Mouse (Mus musculus): ENCODE data around the gene Kcne1. TPM values are rescaled to one million over a fixed set of nuclear protein-coding genes. Genes with fewer than 3 reads are reported as not detected.

Kcne1 gene
- 0.05 and 0.33 TPM in 2 replicates for polyA plus RNA-seq (2012; rRNA removed)

- TF ChIP-seq POLR2A (IDR thresholded peaks at IDR 0.05; ENCODE audit: borderline replicate concordance, extremely low read depth, insufficient read depth, insufficient read length, poor library complexity, severe bottlenecking) (no peak), CTCF (IDR thresholded peaks at IDR 0.05; ENCODE audit: borderline replicate concordance, extremely low read depth, insufficient read depth, insufficient read length) (no peak)
Measured at GRCm38 (mm10) chr16:92359229-92359628, at the start of gene Kcne1. Gene Kcne1, minus strand, starts transcription at chr16:92359468.

GRCm38 (mm10) chr16:92407883-92408282 lies 48.6 kb upstream of the Kcne1 start:
- no peak for TF ChIP-seq CTCF (IDR thresholded peaks at IDR 0.05; ENCODE audit: borderline replicate concordance, extremely low read depth, insufficient read depth, insufficient read length)
- TF ChIP-seq POLR2A (IDR thresholded peaks at IDR 0.05; ENCODE audit: borderline replicate concordance, extremely low read depth, insufficient read depth, insufficient read length, poor library complexity, severe bottlenecking): no peak
- no peak for DNase-seq (ENCODE audit: low read depth)

More at GRCm38 (mm10) chr16:92359229-92359628, at the start of gene Kcne1:
- no peak for DNase-seq (ENCODE audit: low read depth)

GRCm38 (mm10) chr16:92404141-92404540 lies 44.9 kb upstream of the Kcne1 start:
- DNase-seq (ENCODE audit: low read depth): no peak
- TF ChIP-seq POLR2A (IDR thresholded peaks at IDR 0.05; ENCODE audit: borderline replicate concordance, extremely low read depth, insufficient read depth, insufficient read length, poor library complexity, severe bottlenecking) (no peak), CTCF (IDR thresholded peaks at IDR 0.05; ENCODE audit: borderline replicate concordance, extremely low read depth, insufficient read depth, insufficient read length) (no peak)

- no peak for TF ChIP-seq CTCF (IDR thresholded peaks at IDR 0.05; ENCODE audit: borderline replicate concordance, extremely low read depth, insufficient read depth, insufficient read length)
- no peak for TF ChIP-seq POLR2A (IDR thresholded peaks at IDR 0.05; ENCODE audit: borderline replicate concordance, extremely low read depth, insufficient read depth, insufficient read length, poor library complexity, severe bottlenecking)
- DNase-seq (ENCODE audit: low read depth): no peak
Measured at GRCm38 (mm10) chr16:92403069-92403468, 43.8 kb upstream of the Kcne1 start.

GRCm38 (mm10) chr16:92402216-92402615 lies 42.9 kb upstream of the Kcne1 start:
- no peak for TF ChIP-seq POLR2A (IDR thresholded peaks at IDR 0.05; ENCODE audit: borderline replicate concordance, extremely low read depth, insufficient read depth, insufficient read length, poor library complexity, severe bottlenecking)
- TF ChIP-seq CTCF (IDR thresholded peaks at IDR 0.05; ENCODE audit: borderline replicate concordance, extremely low read depth, insufficient read depth, insufficient read length): no peak
- DNase-seq (ENCODE audit: low read depth): no peak

- no peak for DNase-seq (ENCODE audit: low read depth)
- TF ChIP-seq CTCF (IDR thresholded peaks at IDR 0.05; ENCODE audit: borderline replicate concordance, extremely low read depth, insufficient read depth, insufficient read length): no peak
- TF ChIP-seq POLR2A (IDR thresholded peaks at IDR 0.05; ENCODE audit: borderline replicate concordance, extremely low read depth, insufficient read depth, insufficient read length, poor library complexity, severe bottlenecking): no peak
Measured at GRCm38 (mm10) chr16:92401206-92401605, 41.9 kb upstream of the Kcne1 start.

GRCm38 (mm10) chr16:92399490-92400458 lies 40.5 kb upstream of the Kcne1 start:
- no peak for TF ChIP-seq POLR2A (IDR thresholded peaks at IDR 0.05; ENCODE audit: borderline replicate concordance, extremely low read depth, insufficient read depth, insufficient read length, poor library complexity, severe bottlenecking)
- TF ChIP-seq CTCF (IDR thresholded peaks at IDR 0.05; ENCODE audit: borderline replicate concordance, extremely low read depth, insufficient read depth, insufficient read length): no peak
- peak; percentile 96 for DNase-seq (ENCODE audit: low read depth)

- no peak for TF ChIP-seq POLR2A (IDR thresholded peaks at IDR 0.05; ENCODE audit: borderline replicate concordance, extremely low read depth, insufficient read depth, insufficient read length, poor library complexity, severe bottlenecking)
- no peak for TF ChIP-seq CTCF (IDR thresholded peaks at IDR 0.05; ENCODE audit: borderline replicate concordance, extremely low read depth, insufficient read depth, insufficient read length)
- DNase-seq (ENCODE audit: low read depth): no peak
Measured at GRCm38 (mm10) chr16:92398574-92399118, 39.4 kb upstream of the Kcne1 start.

- DNase-seq (ENCODE audit: low read depth): no peak
- no peak for TF ChIP-seq POLR2A (IDR thresholded peaks at IDR 0.05; ENCODE audit: borderline replicate concordance, extremely low read depth, insufficient read depth, insufficient read length, poor library complexity, severe bottlenecking)
- no peak for TF ChIP-seq CTCF (IDR thresholded peaks at IDR 0.05; ENCODE audit: borderline replicate concordance, extremely low read depth, insufficient read depth, insufficient read length)
Measured at GRCm38 (mm10) chr16:92397745-92398573, 38.7 kb upstream of the Kcne1 start.

- DNase-seq (ENCODE audit: low read depth): no peak
- TF ChIP-seq POLR2A (IDR thresholded peaks at IDR 0.05; ENCODE audit: borderline replicate concordance, extremely low read depth, insufficient read depth, insufficient read length, poor library complexity, severe bottlenecking) (no peak), CTCF (IDR thresholded peaks at IDR 0.05; ENCODE audit: borderline replicate concordance, extremely low read depth, insufficient read depth, insufficient read length) (no peak)
Measured at GRCm38 (mm10) chr16:92393732-92394131, 34.5 kb upstream of the Kcne1 start.

- peak; percentile 55 for DNase-seq (ENCODE audit: low read depth)
- TF ChIP-seq CTCF (IDR thresholded peaks at IDR 0.05; ENCODE audit: borderline replicate concordance, extremely low read depth, insufficient read depth, insufficient read length) (no peak), POLR2A (IDR thresholded peaks at IDR 0.05; ENCODE audit: borderline replicate concordance, extremely low read depth, insufficient read depth, insufficient read length, poor library complexity, severe bottlenecking) (no peak)
Measured at GRCm38 (mm10) chr16:92387692-92388091, 28.4 kb upstream of the Kcne1 start.
